Mouse (Mus musculus): ENCODE data around the gene Srprb. TPM values are rescaled to one million over a fixed set of nuclear protein-coding genes. Genes with fewer than 3 reads are reported as not detected.

Gene Srprb
- polyA plus RNA-seq, 1 experiment from 2014 or later = 58.0 TPM

- Histone ChIP-seq H3K4me2 (replicated peaks) (no peak overlapping the region; the same call in 1 of the 2 replicates), H3K4me3 (no peak overlapping the region), H3K4me1 (peaks cover 10% of the 10 kb centered on the region), H3K27ac (no peak overlapping the region), H3K36me3 (no peaks in the 10 kb centered on the region), H3K9ac (no peak overlapping the region), H3K9me3 (no peaks in the 10 kb centered on the region), H3K27me3 (no peaks in the 10 kb centered on the region)
- 85% methylated on average over 15 of the region's 15 CpGs for WGBS
- no peak for ATAC-seq (ENCODE audit: insufficient number of reproducible peaks, insufficient read depth, low FRiP score, low TSS enrichment)
Observed at GRCm38 (mm10) chr9:103229037-103229867, 27.3 kb upstream of the Srprb start.

- ATAC-seq (ENCODE audit: insufficient number of reproducible peaks, insufficient read depth, low FRiP score, low TSS enrichment) = no peak
- H3K9me3 ChIP-seq = no peaks in the 10 kb centered on the region
Observed at GRCm38 (mm10) chr9:103228370-103229003, 26.6 kb upstream of the Srprb start.

GRCm38 (mm10) chr9:103227760-103228159 is 25.8 kb upstream of the Srprb start:
- Histone ChIP-seq H3K27me3 (no peaks in the 10 kb centered on the region), H3K4me1 (peaks cover 10% of the 10 kb centered on the region), H3K9ac (no peak overlapping the region), H3K4me2 (replicated peaks) (no peak overlapping the region), H3K4me3 (no peak overlapping the region), H3K27ac (no peak overlapping the region), H3K9me3 (no peaks in the 10 kb centered on the region), H3K36me3 (no peaks in the 10 kb centered on the region)
- WGBS = 93% methylated on average over 16 of the region's 16 CpGs
- ATAC-seq (ENCODE audit: insufficient number of reproducible peaks, insufficient read depth, low FRiP score, low TSS enrichment) = no peak

More at GRCm38 (mm10) chr9:103228370-103229003, 26.6 kb upstream of the Srprb start:
- WGBS = 80% methylated on average over 13 of the region's 13 CpGs
- Histone ChIP-seq H3K4me2 (replicated peaks) (no peak overlapping the region), H3K4me3 (no peak overlapping the region), H3K4me1 (peaks cover 10% of the 10 kb centered on the region), H3K27ac (no peak overlapping the region), H3K27me3 (no peaks in the 10 kb centered on the region), H3K36me3 (no peaks in the 10 kb centered on the region), H3K9ac (no peak overlapping the region)

- peaks cover 10% of the 10 kb centered on the region for H3K4me1 ChIP-seq
- H3K27ac ChIP-seq = no peak overlapping the region
- no peaks in the 10 kb centered on the region for H3K9me3 ChIP-seq
- no peaks in the 10 kb centered on the region for H3K27me3 ChIP-seq
- H3K4me2 ChIP-seq (replicated peaks) = no peak overlapping the region
- no peak overlapping the region for H3K4me3 ChIP-seq
- WGBS = 93% methylated on average over 15 of the region's 15 CpGs
- H3K36me3 ChIP-seq = no peaks in the 10 kb centered on the region
- ATAC-seq (ENCODE audit: insufficient number of reproducible peaks, insufficient read depth, low FRiP score, low TSS enrichment) = no peak
- H3K9ac ChIP-seq = no peak overlapping the region
Observed at GRCm38 (mm10) chr9:103226806-103227205, 24.9 kb upstream of the Srprb start.

GRCm38 (mm10) chr9:103225464-103225863 is 23.5 kb upstream of the Srprb start:
- Histone ChIP-seq H3K4me2 (replicated peaks) (no peak overlapping the region), H3K9me3 (no peaks in the 10 kb centered on the region), H3K27me3 (no peaks in the 10 kb centered on the region), H3K27ac (no peak overlapping the region), H3K4me3 (no peak overlapping the region), H3K36me3 (no peaks in the 10 kb centered on the region), H3K9ac (no peak overlapping the region), H3K4me1 (peaks cover 4% of the 10 kb centered on the region)
- no peak for ATAC-seq (ENCODE audit: insufficient number of reproducible peaks, insufficient read depth, low FRiP score, low TSS enrichment)
- 70% methylated on average over 3 of the region's 3 CpGs for WGBS

GRCm38 (mm10) chr9:103224721-103225120 is 22.8 kb upstream of the Srprb start:
- 88% methylated on average over 7 of the region's 7 CpGs for WGBS
- H3K9me3 ChIP-seq = no peaks in the 10 kb centered on the region
- H3K9ac ChIP-seq = no peak overlapping the region
- ATAC-seq (ENCODE audit: insufficient number of reproducible peaks, insufficient read depth, low FRiP score, low TSS enrichment) = no peak
- H3K27me3 ChIP-seq = no peaks in the 10 kb centered on the region
- H3K4me3 ChIP-seq = no peak overlapping the region
- H3K4me2 ChIP-seq (replicated peaks) = no peak overlapping the region
- H3K4me1 ChIP-seq = no peaks in the 10 kb centered on the region
- no peaks in the 10 kb centered on the region for H3K36me3 ChIP-seq
- H3K27ac ChIP-seq = no peak overlapping the region

- no peaks in the 10 kb centered on the region for H3K9me3 ChIP-seq
- H3K27ac ChIP-seq = no peak overlapping the region
- no peak overlapping the region for H3K4me3 ChIP-seq
- H3K4me2 ChIP-seq (replicated peaks) = no peak overlapping the region
- no peaks in the 10 kb centered on the region for H3K27me3 ChIP-seq
- H3K4me1 ChIP-seq = no peaks in the 10 kb centered on the region
- H3K36me3 ChIP-seq = no peaks in the 10 kb centered on the region
- WGBS = 66% methylated on average over 6 of the region's 6 CpGs
- no peak for ATAC-seq (ENCODE audit: insufficient number of reproducible peaks, insufficient read depth, low FRiP score, low TSS enrichment)
- H3K9ac ChIP-seq = no peak overlapping the region
Observed at GRCm38 (mm10) chr9:103214281-103214680, 12.3 kb upstream of the Srprb start.

- H3K9me3 ChIP-seq = no peaks in the 10 kb centered on the region
- no peaks in the 10 kb centered on the region for H3K4me1 ChIP-seq
- no peak overlapping the region for H3K4me2 ChIP-seq (replicated peaks)
- H3K27me3 ChIP-seq = no peaks in the 10 kb centered on the region
- no peaks in the 10 kb centered on the region for H3K36me3 ChIP-seq
- H3K4me3 ChIP-seq = no peak overlapping the region
- 77% methylated on average over 2 of the region's 2 CpGs for WGBS
- H3K9ac ChIP-seq = no peak overlapping the region
- H3K27ac ChIP-seq = no peak overlapping the region
- ATAC-seq (ENCODE audit: insufficient number of reproducible peaks, insufficient read depth, low FRiP score, low TSS enrichment) = no peak
Observed at GRCm38 (mm10) chr9:103213631-103214030, 11.7 kb upstream of the Srprb start.

- no peak overlapping the region for H3K9ac ChIP-seq
- H3K4me3 ChIP-seq = no peak overlapping the region
- WGBS = 77% methylated on average over 28 of the region's 28 CpGs
- no peak overlapping the region for H3K4me2 ChIP-seq (replicated peaks)
- no peaks in the 10 kb centered on the region for H3K4me1 ChIP-seq
- ATAC-seq (ENCODE audit: insufficient number of reproducible peaks, insufficient read depth, low FRiP score, low TSS enrichment) = no peak
- no peaks in the 10 kb centered on the region for H3K9me3 ChIP-seq
- H3K27ac ChIP-seq = no peak overlapping the region
- no peaks in the 10 kb centered on the region for H3K36me3 ChIP-seq
- no peaks in the 10 kb centered on the region for H3K27me3 ChIP-seq
Observed at GRCm38 (mm10) chr9:103212654-103213420, 10.9 kb upstream of the Srprb start.

GRCm38 (mm10) chr9:103208802-103209423 is 7.0 kb upstream of the Srprb start:
- no peak overlapping the region for H3K9ac ChIP-seq
- 49% methylated on average over 6 of the region's 6 CpGs for WGBS
- ATAC-seq (ENCODE audit: insufficient number of reproducible peaks, insufficient read depth, low FRiP score, low TSS enrichment) = no peak
- H3K9me3 ChIP-seq = no peaks in the 10 kb centered on the region
- H3K27me3 ChIP-seq = no peaks in the 10 kb centered on the region
- H3K4me2 ChIP-seq (replicated peaks) = no peak overlapping the region
- H3K36me3 ChIP-seq = no peaks in the 10 kb centered on the region
- no peak overlapping the region for H3K4me3 ChIP-seq
- no peak overlapping the region for H3K27ac ChIP-seq
- H3K4me1 ChIP-seq = no peaks in the 10 kb centered on the region

- peak; percentile 79; the same call in 1 of the 2 replicates for ATAC-seq (ENCODE audit: insufficient number of reproducible peaks, insufficient read depth, low FRiP score, low TSS enrichment)
- Histone ChIP-seq H3K4me1 (no peaks in the 10 kb centered on the region), H3K27ac (no peak overlapping the region), H3K4me3 (peak overlapping the region; percentile 21; the same call in 1 of the 2 replicates), H3K36me3 (no peaks in the 10 kb centered on the region), H3K4me2 (replicated peaks) (peak overlapping the region; percentile 44), H3K27me3 (no peaks in the 10 kb centered on the region), H3K9me3 (no peaks in the 10 kb centered on the region), H3K9ac (no peak overlapping the region)
- 8% methylated on average over 16 of the region's 16 CpGs for WGBS
Observed at GRCm38 (mm10) chr9:103207846-103208245, 5.9 kb upstream of the Srprb start.

All from embryonic facial prominence, embryonic 12.5 days (tissue).